Mouse (Mus musculus): ENCODE measurements at regions not wholly inside any gene's neighbourhood (a gene's known extent, or its start where the extent isn't known, plus 50 kb on each side); places are given as distances from the start of the nearest gene placed in this dataset.

GRCm38 (mm10) chr2:128507591-128508243 is 83.3 kb upstream of the Spdye4c start:
- TF ChIP-seq MAFK (IDR thresholded peaks at IDR 0.05; ENCODE audit: insufficient read depth, low read depth, low read length), result no peak
- no peak for TF ChIP-seq CHD2 (IDR thresholded peaks at IDR 0.05; ENCODE audit: low read depth, low read length)
